Mouse (Mus musculus) T-cell, adult 2 months (primary cell): Measurements from ENCODE around the gene Spef1.

Experiments used
- DNase-seq: peaks from one replicate; pipeline ENCODE4 v3.0.0; 2022; ENCODE audit warnings: low spot score

Spef1 gene

DNA sequence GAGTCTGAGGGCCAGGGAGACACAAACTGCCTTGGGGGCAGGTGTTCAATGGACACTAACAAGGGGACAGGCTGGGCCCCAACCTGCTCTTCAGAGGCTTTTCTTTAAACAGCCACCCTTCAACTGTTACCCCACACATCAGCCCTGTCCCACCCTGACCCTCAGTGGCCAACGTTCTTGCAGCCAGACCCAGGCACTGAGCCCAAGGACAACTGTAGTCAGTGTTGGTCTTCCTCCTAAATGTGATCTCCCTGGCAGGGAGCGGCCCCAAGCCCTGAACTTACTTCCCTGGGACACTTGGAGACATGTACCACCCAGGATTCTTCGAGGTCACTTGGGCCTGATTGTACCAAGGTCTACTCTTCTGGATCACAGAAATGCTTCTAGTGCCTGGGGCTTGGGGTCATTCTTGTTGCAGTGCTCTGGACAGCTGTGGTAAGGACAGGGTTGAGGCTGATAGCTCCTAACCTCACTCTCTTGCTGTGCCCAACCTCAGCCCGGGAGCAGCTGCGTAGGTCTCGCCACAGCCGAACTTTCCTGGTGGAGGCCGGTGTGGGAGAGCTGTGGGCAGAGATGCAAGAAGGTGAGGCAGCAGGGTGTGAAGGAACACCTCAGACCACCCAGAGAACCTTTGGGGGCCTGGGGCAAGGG lies 45.6 kb downstream of the Spef1 start:
- DNase-seq = no peak

DNA sequence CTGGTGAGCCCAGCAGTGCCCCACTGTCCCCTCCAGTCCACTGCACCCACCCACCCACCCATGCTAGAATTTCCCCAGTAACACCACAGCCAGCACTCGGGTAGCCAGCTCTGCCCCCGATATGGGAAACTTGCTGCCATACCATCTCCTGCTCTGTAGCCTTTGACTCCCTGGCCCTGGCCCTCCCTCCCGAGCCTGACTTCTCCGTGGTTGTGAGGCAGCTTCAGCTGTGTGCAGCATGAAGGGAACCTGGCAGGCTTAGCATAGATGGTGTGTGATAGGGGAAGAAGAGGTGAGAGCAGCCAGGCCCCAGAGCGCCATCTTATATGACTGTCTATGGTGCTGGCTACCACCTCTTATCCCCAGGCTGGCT lies 46.6 kb downstream of the Spef1 start:
- no peak for DNase-seq

DNA sequence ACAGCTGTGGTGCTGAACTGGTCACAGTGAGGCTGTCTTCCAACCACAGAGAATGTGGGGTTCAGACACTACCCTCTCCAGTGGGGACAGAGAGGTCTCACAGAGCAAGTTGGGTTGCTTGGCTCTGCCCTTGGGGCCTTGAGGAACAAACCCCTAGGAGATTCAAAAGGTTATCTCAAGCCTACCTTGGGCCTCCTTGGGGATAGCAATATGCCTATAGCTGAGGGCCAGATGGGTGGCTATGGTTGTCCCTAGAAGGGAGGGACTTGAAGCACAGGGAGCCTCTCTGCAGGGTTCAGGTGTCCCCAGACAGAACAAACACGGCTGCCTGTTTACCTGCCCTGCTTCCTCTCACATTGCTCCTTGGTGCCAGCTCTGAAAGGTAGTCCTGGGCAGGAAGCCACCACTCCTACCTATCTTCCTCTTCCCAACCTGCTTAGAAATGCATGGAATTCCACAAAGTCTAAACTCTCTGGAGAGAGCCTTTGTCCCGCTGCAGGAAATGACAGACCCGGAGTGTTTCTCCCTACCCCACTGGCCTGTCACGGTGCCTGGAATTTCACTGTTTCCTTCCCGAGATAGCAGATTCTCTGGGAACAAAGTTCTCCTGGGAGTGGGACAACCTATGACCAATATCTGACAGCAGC lies 47.1 kb downstream of the Spef1 start:
- DNase-seq = no peak

DNA sequence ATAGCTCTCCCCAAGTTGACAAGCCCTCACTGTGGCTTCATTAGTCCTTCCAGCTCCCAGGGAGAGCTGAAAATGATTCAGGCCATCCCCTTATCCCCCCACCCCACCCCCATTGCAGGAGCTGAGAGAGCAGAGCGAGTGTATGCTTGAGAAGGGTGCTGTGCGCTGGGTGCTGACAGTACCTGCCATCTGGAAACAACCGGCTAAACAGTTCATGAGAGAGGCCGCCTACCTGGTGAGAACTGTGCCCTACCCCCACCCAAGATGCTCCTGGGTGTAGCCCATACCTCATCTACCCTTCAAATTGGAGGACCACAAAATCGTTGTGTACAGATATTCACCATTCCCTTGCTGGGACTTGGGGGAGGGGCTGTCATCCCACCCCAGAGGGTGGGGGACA lies 47.8 kb downstream of the Spef1 start:
- no peak for DNase-seq

DNA sequence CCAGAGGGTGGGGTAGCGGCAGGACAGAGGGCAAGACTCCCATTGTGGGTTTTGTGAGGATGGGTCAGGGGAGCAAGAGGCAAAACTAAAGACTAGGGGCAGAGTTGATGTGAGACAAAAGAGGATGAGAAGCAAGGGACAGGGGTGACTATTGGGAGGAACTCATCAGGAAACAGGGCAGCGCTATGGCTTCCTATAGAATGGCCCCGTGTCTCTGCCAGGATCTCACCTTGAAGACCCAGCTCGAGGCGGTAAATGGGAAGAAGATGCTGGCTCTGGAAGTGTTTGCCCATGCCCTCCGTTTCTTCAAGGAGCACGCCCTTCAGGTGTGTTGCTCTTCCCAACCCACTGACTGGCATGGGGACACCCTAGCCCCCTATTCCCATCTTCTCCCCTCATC lies 48.3 kb downstream of the Spef1 start:
- no peak for DNase-seq

DNA sequence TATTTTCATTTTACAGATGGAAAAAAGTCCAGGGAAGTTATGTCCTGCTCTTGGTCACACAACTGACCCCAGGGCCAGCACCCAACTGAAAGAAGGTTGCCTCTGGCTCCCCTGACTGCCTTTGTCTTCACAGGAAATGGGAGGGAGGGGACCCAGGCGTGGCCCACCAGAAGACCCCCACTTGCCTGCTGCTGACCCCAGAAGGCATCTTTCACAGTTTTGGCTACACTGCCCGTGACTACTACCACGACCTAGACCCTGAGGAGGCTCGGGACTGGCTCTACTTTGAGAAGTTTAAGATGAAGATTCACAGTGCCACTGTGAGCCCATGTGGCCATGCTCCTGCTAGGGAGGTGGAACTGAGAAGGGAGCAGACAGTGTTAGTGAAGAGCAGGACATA lies 48.8 kb downstream of the Spef1 start:
- DNase-seq = no peak

DNA sequence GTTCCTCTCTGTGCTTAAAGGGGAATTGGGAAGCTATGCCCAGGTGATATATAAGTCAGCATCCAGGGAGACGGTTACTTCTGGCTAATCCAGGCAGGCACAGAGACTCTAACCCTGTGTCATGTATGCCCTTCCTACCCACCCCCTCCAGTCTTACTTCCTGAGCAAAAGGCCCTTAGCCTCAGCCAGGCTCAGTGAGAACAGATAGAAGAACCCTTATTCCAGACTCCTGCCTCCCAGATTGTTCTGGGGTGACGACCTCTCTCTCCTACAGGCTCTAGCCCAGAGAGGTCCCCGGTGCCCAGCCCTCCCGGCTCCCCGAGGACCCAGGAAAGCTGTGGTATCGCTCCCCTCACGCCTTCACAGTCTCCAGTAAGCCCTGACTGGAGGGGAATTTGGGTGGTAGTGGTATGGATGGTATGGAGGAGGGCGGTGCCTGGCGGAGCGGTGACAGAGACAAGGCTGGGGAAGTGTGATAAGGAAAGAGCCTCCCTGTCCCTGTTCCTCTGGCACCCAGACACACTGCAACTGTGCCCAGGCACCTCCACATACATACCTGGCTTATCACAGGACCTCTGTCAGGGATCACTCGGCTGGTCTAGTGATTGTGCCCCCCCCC lies 51.5 kb downstream of the Spef1 start:
- DNase-seq = no peak

DNA sequence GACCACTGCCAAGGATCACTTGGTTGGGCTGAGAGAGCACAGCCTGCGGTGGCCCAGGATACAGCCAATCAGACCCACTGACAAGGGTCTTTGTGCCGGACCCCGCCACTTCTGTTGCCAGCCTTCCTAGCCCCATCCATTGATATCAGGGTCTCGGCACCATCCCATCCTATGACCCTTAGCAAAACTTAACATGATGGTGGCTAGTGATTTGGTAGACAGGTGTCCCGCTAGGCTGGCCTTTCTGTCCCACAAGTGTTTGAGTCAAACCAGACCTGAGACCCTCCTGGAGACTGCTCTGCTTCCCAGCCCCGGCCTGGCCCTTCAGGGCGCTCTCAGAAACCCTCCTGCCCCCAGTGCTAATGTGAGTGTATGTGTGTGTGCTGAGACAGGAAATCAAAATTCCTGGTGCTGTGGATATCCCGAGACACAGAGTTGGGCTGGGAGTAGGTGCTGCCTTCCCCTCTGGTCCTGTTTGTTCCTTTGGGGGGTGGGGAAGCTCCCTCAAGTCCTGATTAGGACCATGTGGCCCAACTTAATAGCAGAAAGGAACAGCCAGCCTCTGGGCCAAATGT lies 52.2 kb downstream of the Spef1 start:
- no peak for DNase-seq

DNA sequence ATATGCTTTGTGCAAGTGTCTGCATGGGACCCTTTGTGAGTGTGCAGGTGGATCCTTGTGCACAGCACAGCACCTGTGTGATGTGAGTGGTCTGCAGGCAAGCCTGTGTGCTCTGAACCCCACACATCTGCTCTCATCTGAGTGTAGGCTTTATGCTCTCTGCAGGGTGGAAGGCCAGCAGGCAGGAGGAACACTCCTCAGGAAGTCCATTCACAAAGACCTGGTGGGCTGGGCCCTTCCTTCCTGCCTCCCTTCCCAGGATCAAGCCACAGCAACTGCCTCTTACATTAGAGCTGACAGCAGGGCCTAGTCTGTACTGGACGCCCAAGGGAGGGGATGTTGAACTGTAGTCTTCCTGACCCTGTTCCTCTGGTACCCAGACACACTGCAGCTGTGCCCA lies 52.7 kb downstream of the Spef1 start:
- DNase-seq = no peak

DNA sequence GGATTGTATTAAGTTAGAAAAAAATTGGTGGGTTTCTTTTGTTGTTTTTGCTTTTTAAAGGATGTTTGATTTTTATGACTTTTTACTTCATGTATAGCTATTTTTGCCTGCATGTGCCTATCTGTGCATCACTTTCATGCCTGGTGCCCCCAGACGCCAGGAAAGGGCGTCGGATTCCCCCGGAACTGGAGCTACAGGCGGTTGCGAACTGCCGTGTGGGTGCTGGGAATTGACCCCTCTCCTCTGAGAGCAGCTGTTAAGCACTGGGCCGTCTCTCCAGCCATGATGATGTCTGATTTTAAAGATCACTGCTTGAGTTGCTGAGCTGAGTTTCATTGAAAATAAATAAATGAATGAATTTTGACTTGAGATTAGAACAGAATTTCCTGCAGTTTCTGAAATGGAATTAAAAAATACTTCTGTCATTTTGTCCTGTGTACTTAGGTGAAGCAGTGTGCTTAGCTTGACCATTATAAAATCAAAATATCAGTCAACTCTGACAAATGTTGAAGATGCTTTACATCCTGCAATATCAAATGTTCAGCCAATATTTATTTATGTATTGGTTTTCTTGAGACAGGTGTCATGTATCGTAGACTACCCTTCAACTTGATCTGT lies 54.0 kb downstream of the Spef1 start, which contains the start of gene Gm11037:
Gene Gm11037 (plus strand): TSS at position 568 of the 618 bp plus-strand sequence.
- no peak for DNase-seq

DNA sequence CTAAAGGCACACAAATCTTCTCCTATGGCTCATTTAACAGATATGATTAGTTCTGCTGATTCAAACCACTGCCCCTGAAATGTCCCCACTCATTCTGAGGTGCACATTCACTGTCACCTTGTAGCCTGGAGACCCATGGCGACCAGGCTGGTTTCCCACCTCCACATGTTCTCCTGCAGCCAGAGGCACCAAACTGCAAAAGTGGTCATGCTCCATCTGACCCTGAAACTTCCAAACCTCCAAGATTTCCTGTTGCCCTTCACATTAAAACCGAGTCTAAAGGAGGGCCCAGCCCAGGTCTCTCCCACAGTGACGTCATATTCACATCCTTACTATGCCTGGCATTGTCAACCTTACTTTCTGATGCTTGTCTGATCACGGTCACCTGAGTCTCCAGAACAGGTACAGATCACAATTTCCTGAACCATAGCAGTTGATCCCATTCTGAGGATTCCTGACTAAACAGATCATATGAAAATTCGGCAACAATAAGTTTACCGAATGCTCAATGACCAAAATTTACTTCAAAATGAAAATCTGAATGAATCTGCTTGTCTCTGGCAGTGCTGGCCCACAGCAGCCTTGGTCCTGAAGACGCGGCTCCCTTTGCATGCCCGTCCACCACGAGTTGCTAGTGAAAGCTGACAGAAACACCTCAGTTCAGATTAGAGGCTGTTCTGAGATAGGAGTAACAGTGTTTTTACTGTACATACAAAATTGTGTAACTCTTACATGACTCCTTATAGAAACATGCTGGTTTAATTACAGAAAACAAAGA lies 54.8 kb downstream of the Spef1 start:
- no peak for DNase-seq

DNA sequence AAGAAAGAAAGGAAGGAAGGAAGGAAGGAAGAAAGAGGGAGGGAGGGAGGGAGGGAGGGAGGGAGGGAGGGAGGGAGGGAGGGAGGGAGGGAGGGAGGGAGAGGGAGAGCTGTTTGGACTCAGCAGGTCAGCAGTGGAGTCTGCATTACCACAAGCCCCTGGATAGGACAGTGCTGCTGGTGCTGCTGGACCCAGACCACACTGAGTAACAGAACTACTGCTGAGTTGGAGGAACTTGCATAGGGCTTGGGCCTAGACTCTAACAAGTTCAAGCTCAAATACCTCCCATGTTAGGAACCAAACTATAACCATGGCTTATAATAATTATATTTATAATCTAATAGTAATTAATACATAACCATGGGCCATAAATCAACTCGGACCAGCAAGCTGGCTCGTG lies 56.2 kb downstream of the Spef1 start:
- no peak for DNase-seq

DNA sequence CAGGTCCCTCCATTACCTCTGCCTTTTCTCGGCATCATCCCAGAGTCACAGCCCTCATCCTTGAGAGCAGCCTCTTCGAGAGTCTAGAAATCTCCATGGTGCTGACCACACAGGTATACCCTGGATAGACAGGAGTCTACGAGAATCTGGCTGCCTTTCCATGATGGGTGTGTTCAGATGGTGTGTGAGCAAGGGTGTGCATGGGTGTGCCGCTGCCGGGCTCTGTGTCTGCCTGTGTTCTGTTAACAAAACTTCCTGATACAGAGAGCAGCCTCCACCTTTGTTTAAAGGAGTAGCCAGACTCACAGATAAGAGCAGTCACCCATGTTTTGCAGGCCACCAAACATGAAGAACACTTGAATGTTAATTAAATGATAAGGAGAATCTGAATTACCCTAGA lies 57.2 kb downstream of the Spef1 start:
- no peak for DNase-seq

DNA sequence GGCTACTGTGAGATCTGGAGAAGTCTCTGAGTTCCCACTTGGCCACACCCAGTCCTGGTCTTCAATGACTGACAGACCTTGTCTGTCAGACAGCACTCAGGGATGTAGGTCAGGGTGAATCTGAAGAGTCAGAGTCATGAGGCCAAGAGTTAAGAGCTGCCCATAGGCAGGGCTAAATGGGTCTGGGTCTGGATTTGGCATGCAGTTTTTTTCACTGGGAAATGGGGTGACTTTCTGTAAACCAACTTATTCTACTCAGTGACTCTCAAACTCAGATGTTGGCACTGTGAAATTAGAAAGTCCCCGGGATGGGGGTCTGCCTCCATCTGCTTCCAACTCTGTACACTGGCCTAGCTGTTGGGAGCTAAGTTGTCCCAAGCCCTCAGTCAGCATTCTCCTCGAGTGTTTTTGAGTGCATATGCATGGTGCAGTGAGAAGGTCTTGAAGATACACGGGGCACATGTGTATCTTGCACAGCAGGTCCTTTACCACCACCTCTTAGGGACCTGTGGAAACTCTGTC lies 58.4 kb downstream of the Spef1 start:
- DNase-seq = no peak

DNA sequence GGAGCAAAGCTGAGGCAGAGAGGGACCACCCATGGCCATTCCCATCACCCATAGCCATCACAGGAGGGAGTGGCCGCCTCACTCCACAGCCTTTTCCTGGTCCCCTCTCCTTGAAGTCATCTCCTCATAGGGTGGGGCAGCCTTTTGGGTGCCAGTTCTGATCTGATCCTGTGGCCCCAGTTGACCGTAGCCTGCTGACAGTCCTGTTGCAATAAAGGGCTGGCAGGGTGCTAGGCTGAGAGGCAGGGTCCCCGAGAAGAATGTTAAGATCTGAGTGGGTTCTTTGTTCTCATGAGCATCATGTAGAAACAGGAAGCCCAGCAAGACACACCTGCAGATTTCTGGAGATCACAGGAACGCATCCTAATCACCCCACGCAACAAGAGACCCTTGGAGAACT lies 58.9 kb downstream of the Spef1 start:
- DNase-seq = no peak

DNA sequence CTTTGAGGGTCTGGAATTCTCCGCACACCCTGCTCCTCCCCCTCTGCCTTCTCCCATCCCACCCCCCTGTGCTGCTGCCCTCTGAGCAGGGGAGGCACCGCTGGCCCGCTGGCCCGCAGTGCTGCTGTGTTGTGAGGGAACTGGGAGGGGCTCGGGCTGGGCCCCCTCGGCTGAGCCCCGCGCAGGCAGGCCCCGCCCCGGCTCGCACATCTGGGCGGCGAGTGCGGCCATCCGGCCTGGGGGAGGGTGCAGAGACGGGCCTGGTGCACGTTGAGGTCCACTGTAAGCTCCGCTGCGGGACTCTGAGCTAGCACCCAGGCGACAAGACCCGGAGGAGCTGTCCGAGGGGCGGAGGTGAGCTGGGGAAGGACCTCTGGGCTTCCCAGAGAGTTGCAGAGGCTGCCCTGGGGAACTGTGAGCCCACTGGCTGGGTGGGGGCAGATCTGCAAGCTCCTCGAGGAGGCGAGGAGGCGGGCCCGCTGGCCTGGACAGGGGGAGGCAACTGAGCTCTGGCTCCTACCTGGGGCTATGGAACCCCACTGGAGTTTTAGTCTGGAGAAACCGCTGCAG lies 59.8 kb downstream of the Spef1 start, which contains the start of gene Hspa12b:
Gene Hspa12b (plus strand): TSS at position 120 of the 570 bp plus-strand sequence.
- no peak for DNase-seq

DNA sequence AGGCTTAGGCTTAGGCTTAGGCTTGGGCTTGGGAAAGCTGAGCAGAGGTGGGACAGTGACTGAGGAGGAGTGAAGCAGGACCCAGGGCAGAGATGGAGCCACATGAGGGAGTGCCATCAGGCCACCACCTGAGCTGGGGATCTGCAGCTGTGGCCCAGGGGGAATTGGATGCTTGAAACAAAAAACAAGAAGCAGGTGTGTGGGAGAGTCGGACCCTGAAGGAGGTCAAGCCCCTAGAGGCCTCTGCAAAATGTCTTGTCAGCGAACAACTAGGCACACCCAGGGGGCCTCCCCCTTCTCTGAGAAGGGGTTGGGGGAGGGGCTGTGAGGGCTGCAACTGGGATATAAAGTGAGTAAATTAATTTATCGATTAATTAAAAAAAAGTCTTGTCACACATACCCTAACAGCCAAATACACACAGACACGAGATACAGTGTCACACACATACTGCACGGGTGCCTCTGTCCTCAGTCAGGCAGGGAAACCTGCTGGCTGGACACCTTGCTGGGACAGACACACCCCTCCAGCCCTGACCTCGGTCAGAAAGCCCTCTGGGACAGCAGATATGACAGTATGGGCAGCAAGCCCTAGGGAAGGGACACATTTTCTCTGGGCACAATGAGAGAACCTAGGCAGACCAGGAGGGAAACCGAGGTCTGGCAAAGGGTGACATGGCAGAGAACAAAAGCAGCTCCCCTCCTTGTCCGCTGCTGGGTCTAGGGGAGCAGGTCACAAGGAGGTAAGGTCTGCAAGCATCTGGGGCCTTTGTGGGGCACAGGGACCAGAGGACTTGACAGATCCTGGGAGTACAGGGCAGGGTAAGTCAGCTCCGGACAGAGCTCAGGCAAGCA lies 60.9 kb downstream of the Spef1 start:
- DNase-seq = no peak

DNA sequence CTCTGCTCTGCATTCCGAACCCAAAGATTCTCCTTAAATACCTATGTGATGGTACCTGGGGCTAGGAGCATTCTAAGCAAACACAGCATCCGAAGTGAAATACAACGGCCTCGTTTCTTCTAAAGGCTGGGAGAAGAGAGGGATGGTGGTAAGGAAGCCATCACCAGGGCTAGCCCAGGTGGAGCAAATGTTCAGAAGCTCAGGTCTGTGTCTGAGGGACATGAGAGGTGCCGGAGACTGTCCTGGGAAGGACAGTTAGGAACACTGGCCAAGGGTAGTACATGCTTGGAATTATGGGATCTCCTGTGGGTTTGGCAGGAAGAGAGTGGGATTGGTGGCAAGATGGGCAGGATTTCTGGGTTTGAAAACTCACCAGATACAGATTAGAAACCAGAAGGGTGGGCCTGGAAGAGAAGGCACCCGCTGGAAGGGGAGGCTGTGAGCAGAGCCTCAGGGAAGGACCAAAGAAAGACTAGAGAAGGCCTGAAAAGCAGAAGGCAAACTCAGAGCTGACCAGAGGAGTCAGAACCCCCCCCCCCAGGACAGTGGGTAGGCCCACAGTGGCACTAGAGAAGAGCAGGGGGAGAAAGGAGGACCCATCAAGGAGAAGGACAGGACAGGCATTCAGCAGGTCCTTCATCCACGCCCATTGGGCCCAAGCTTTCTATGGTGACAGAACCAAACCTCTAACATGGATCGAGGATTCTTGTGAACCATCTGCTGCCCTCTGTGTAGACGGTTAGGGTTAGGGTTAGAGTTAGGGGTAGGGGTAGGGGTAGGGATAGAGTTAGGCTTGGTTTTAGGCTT lies 61.7 kb downstream of the Spef1 start:
- no peak for DNase-seq

DNA sequence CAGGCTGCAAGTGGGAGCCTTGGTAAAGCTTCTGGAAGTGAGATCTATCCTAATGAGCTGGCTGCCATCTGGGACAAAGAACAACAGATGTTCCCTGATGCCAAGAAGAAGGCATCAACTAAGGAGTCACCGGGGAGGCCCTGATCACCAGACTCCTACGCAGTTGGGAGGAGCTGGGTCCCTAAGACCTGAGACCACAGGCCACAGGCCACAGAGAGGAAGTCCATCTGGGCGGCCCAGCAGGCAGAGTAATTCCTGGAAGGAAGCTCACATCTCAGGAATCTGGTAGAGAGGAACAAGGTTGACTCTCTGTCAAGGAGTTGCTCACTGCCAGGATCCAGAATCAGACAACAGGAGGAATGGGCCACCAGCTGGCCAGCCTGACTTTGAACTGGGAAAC lies 62.9 kb downstream of the Spef1 start:
- DNase-seq = no peak
